Mouse (Mus musculus): ENCODE results near the gene Trpv2. TPM values are rescaled to one million over a fixed set of nuclear protein-coding genes. Genes with fewer than 3 reads are reported as not detected.
A peak's percentile ranks its signal among the peaks of the same experiment; 100 is the strongest.

The Trpv2 gene
- polyA plus RNA-seq, 1 experiment from 2014 or later: 4.2 TPM

DNA sequence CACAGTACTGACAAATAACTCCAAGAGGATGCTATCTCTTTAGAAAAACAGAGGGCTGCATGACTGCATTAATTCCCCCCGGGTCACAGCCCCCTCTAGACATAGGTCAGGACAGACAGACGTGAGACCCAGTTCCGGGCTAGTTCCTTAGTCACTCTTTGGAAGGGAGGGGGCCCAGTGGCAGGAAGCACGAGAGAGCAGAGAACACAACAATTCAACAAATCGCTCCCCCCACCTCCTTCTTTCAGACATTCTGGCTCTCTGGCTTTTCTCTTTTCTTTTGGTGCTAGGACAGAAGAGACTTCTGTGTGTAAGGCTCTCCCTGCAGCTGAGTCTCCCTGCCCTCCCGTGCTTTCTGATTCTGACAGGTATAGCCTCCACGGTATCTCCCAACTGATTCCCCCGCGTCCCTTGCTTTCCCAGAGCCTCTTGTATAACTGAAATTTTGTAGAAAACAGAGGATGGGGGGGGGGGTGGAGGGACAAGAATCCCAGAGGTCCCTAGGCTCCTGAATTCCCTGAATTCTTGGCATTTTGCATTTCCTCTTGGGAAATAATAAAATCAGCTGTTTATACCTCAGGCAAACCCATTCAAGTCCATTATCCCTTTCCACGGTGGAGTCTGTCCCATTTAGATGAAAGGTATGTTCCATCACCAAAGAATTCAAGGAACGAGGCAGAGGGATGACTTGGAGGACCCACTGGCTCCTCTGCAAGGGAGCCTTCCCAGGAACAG is 62.0 kb downstream of the Trpv2 start:
- Histone ChIP-seq H3K4me2 (peak overlapping the region; percentile 24), H3K4me1 (replicated peaks) (peaks cover 74% of the 10 kb centered on the region), H3K9me3 (replicated peaks) (no peaks in the 10 kb centered on the region), H3K36me3 (no peaks in the 10 kb centered on the region), H3K9ac (0 out of 2 replicates have a peak overlapping the region, but pooled peaks have one; percentile 22), H3K27me3 (no peaks in the 10 kb centered on the region), H3K4me3 (no peak overlapping the region; the same call in 1 of the 2 replicates), H3K27ac (peak overlapping the region; percentile 85)
- 39% methylated on average over 11 of the region's 11 CpGs for WGBS
- no peak for ATAC-seq (replicated peaks; ENCODE audit: insufficient number of reproducible peaks, insufficient read depth, low FRiP score, low read depth)

- H3K9ac ChIP-seq: no peak overlapping the region
- 48% methylated on average over 3 of the region's 3 CpGs for WGBS
These were observed 62.5 kb downstream of the Trpv2 start for GRCm38 (mm10) chr11:62636840-62637221.

DNA sequence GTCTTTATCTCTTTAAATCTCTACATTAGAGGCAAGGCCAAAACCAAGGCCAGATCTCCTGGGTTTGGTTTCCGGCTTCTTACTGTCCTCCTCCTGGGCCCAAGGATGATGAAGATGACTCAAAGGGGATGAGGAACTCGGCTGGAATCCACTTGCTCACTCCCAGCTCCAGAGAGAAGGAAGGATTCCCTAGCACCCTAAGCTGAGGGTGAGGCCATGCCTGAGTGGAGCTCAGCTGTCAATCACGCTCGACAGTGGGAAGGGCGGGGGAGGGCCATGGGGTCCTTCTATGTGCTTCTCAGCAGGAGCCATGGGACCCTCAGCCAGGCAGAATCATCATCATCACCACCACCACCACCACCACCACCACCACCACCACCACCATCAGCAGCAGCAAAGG is 63.1 kb downstream of the Trpv2 start:
- ATAC-seq (replicated peaks; ENCODE audit: insufficient number of reproducible peaks, insufficient read depth, low FRiP score, low read depth): 0 out of 2 replicates have a peak, but pooled peaks have one; percentile 3
- WGBS: 67% methylated on average over 5 of the region's 5 CpGs
- Histone ChIP-seq H3K9me3 (replicated peaks) (no peaks in the 10 kb centered on the region), H3K9ac (no peak overlapping the region), H3K4me3 (no peak overlapping the region), H3K36me3 (no peaks in the 10 kb centered on the region), H3K4me1 (replicated peaks) (peaks cover 83% of the 10 kb centered on the region), H3K27ac (peak overlapping the region; percentile 85), H3K27me3 (no peaks in the 10 kb centered on the region), H3K4me2 (0 out of 2 replicates have a peak overlapping the region, but pooled peaks have one; percentile 24)

More at GRCm38 (mm10) chr11:62636840-62637221, 62.5 kb downstream of the Trpv2 start:
- Histone ChIP-seq H3K4me2 (peak overlapping the region; percentile 24), H3K4me1 (replicated peaks) (peaks cover 77% of the 10 kb centered on the region), H3K36me3 (no peaks in the 10 kb centered on the region), H3K27me3 (no peaks in the 10 kb centered on the region), H3K4me3 (no peak overlapping the region; the same call in 1 of the 2 replicates), H3K27ac (peak overlapping the region; percentile 85), H3K9me3 (replicated peaks) (no peaks in the 10 kb centered on the region)
- peak; percentile 81 for ATAC-seq (replicated peaks; ENCODE audit: insufficient number of reproducible peaks, insufficient read depth, low FRiP score, low read depth)

DNA sequence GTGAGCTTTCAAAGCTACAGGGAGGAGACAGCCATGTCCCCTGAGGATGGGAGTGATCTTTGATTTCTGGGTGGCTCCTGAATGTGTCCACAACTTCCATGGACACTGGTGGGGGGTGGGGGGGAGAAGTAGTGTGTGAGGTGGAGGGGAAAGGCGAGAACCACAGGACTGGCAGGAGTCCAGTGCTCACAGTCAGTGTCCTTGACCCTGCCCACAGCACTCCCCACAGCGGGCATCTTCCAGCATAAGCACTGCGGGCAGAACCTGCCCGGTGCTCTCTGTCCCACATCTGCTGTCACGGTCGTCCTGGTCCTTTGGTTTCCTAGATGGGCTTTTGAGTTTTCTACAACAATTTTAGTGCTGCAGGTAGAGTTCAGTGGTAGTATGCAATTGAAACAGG is 63.5 kb downstream of the Trpv2 start:
- Histone ChIP-seq H3K27ac (peak overlapping the region; percentile 85), H3K9me3 (replicated peaks) (no peaks in the 10 kb centered on the region), H3K4me1 (replicated peaks) (peaks cover 87% of the 10 kb centered on the region), H3K9ac (no peak overlapping the region), H3K4me3 (no peak overlapping the region), H3K27me3 (no peaks in the 10 kb centered on the region), H3K4me2 (no peak overlapping the region), H3K36me3 (no peaks in the 10 kb centered on the region)
- no peak for ATAC-seq (replicated peaks; ENCODE audit: insufficient number of reproducible peaks, insufficient read depth, low FRiP score, low read depth)
- WGBS: 56% methylated on average over 6 of the region's 6 CpGs

GRCm38 (mm10) chr11:62638402-62638801 is 64.1 kb downstream of the Trpv2 start:
- Histone ChIP-seq H3K4me3 (no peak overlapping the region), H3K27ac (peak overlapping the region; percentile 85), H3K4me1 (replicated peaks) (peaks cover 93% of the 10 kb centered on the region), H3K9ac (no peak overlapping the region), H3K27me3 (no peaks in the 10 kb centered on the region), H3K4me2 (no peak overlapping the region), H3K9me3 (replicated peaks) (no peaks in the 10 kb centered on the region), H3K36me3 (no peaks in the 10 kb centered on the region)
- WGBS: 65% methylated on average over 4 of the region's 4 CpGs
- no peak for ATAC-seq (replicated peaks; ENCODE audit: insufficient number of reproducible peaks, insufficient read depth, low FRiP score, low read depth)

DNA sequence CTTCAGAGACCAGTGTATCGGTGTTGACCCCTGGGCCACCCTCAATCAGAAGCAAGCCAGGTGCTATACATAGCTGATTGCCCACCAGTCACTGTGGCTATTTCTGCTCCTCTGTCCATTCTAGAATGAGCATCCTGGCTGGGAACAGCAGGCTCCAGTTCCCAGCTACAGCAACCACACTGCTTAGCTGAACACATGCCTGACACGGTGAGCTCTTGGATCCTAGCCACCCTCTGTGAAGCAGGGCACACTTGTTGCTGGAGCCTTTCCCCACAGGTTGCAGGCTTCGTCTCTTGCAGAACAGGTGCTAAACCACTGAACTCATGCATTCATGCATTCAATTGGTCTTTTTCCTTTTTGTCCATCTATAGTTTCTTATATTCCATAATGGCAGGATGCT is 66.1 kb downstream of the Trpv2 start:
- Histone ChIP-seq H3K27ac (peak overlapping the region; percentile 85), H3K4me2 (peak overlapping the region; percentile 17), H3K4me1 (replicated peaks) (peaks cover 100% of the 10 kb centered on the region), H3K36me3 (no peaks in the 10 kb centered on the region), H3K4me3 (no peak overlapping the region), H3K9ac (0 out of 2 replicates have a peak overlapping the region, but pooled peaks have one; percentile 26), H3K27me3 (no peaks in the 10 kb centered on the region), H3K9me3 (replicated peaks) (no peaks in the 10 kb centered on the region)
- peak; percentile 36; the same call in 1 of the 2 replicates for ATAC-seq (replicated peaks; ENCODE audit: insufficient number of reproducible peaks, insufficient read depth, low FRiP score, low read depth)
- WGBS: 44% methylated on average over 3 of the region's 3 CpGs

DNA sequence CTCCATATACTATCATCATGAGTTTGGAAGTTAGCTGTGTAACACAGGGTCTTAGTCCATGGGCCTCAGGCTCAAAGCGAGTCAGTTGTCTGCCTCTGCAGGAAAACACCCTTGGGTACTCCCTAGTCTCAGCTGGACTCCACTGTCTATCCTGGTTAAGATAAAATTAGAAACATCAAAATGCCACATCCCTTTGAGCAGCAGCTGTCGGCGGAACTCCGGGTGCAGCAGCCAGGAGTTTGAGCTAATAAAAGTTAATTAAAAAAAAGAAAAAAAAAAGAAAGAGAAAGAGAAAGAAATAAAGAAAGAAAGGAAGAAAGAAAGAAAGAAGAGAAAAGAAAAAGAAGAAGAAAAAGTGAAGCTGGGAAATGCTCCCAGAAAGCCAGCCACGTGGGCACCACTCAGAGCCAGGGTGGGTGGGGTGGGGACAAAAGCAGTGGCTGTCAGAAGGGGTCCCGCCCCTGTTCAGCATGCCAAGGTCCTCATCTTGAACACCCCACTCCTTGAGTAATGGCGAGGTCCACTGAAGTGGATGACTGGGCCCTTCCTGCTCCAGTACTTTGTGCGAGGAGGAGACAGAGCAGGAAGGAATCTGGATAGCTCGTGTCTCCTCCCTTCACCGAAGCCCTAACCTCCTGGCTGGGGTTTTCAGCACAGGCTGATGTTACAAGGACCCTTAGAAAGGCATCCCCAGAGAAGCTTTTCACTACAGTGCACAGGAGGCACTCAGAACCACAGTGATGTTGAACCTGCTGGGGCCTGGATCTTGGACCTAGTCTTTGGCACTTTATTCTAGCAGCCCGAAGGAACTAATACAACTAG is 67.9 kb downstream of the Trpv2 start:
- Histone ChIP-seq H3K27me3 (no peaks in the 10 kb centered on the region), H3K4me1 (replicated peaks) (peaks cover 100% of the 10 kb centered on the region), H3K4me3 (no peak overlapping the region), H3K36me3 (no peaks in the 10 kb centered on the region), H3K9ac (0 out of 2 replicates have a peak overlapping the region, but pooled peaks have one; percentile 25), H3K4me2 (peak overlapping the region; percentile 28; the same call in 1 of the 2 replicates), H3K9me3 (replicated peaks) (no peaks in the 10 kb centered on the region), H3K27ac (peak overlapping the region; percentile 85)
- ATAC-seq (replicated peaks; ENCODE audit: insufficient number of reproducible peaks, insufficient read depth, low FRiP score, low read depth): no peak
- 26% methylated on average over 11 of the region's 11 CpGs for WGBS

DNA sequence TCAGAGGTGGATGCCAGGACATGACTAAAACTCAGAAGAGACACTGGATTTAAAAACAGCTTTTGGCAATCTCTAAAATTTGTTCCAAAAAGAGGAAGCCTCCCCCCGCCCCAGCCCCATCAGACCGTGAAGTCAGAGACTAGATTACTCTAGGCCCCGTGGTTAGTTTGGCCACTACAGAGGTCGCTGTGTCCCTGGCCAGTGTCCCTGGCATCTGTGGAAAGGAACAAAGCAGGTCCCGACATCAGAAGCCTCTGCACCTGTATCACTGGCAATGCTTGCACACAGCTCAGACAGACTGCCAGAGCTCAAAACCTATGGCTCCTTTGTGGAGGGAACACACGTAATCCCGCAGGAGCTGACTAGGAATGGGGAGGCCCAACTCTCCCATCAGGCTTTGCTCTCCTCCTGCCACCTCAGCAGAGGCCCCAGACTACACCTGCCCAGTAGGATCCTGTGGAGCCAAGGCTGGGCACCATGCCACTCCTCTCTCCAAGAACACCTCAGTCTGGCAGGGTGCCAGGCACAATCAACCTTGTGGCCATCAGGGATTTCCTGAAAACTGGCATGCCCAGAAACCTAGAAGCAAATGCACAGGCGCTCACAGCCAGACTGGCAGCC is 68.8 kb downstream of the Trpv2 start:
- H3K4me3 ChIP-seq: no peak overlapping the region
- H3K4me1 ChIP-seq (replicated peaks): peaks cover 97% of the 10 kb centered on the region
- no peak for ATAC-seq (replicated peaks; ENCODE audit: insufficient number of reproducible peaks, insufficient read depth, low FRiP score, low read depth)
- H3K9ac ChIP-seq: 0 out of 2 replicates have a peak overlapping the region, but pooled peaks have one; percentile 2
- H3K36me3 ChIP-seq: no peaks in the 10 kb centered on the region
- WGBS: 43% methylated on average over 8 of the region's 8 CpGs
- H3K9me3 ChIP-seq (replicated peaks): no peaks in the 10 kb centered on the region
- H3K27ac ChIP-seq: peak overlapping the region; percentile 85
- 0 out of 2 replicates have a peak overlapping the region, but pooled peaks have one; percentile 16 for H3K4me2 ChIP-seq
- H3K27me3 ChIP-seq: no peaks in the 10 kb centered on the region

GRCm38 (mm10) chr11:62643681-62644363 is 69.5 kb downstream of the Trpv2 start:
- H3K9me3 ChIP-seq (replicated peaks): no peaks in the 10 kb centered on the region
- no peaks in the 10 kb centered on the region for H3K36me3 ChIP-seq
- no peak overlapping the region; the same call in 1 of the 2 replicates for H3K9ac ChIP-seq
- WGBS: 43% methylated on average over 10 of the region's 10 CpGs
- H3K4me3 ChIP-seq: no peak overlapping the region
- H3K4me1 ChIP-seq (replicated peaks): peaks cover 90% of the 10 kb centered on the region
- no peak for ATAC-seq (replicated peaks; ENCODE audit: insufficient number of reproducible peaks, insufficient read depth, low FRiP score, low read depth)
- H3K27me3 ChIP-seq: no peaks in the 10 kb centered on the region
- H3K27ac ChIP-seq: peak overlapping the region; percentile 85
- H3K4me2 ChIP-seq: 0 out of 2 replicates have a peak overlapping the region, but pooled peaks have one; percentile 16

- Histone ChIP-seq H3K4me3 (no peak overlapping the region), H3K27me3 (no peaks in the 10 kb centered on the region), H3K9me3 (replicated peaks) (no peaks in the 10 kb centered on the region), H3K27ac (peak overlapping the region; percentile 85), H3K9ac (peak overlapping the region; percentile 6), H3K4me1 (replicated peaks) (peaks cover 84% of the 10 kb centered on the region), H3K4me2 (peak overlapping the region; percentile 91), H3K36me3 (no peaks in the 10 kb centered on the region)
- WGBS: 87% methylated on average over 5 of the region's 5 CpGs
- no peak for ATAC-seq (replicated peaks; ENCODE audit: insufficient number of reproducible peaks, insufficient read depth, low FRiP score, low read depth)
These were observed 70.5 kb downstream of the Trpv2 start for GRCm38 (mm10) chr11:62644602-62645336.
